Mouse (Mus musculus): ENCODE results near the gene Hist1h2ak.

Gene Hist1h2ak

GRCm38 (mm10) chr13:21755707-21756106 is 2.1 kb upstream of the Hist1h2ak start:
- DNase-seq (ENCODE audit: low read depth, low spot score) = no peak

DNA sequence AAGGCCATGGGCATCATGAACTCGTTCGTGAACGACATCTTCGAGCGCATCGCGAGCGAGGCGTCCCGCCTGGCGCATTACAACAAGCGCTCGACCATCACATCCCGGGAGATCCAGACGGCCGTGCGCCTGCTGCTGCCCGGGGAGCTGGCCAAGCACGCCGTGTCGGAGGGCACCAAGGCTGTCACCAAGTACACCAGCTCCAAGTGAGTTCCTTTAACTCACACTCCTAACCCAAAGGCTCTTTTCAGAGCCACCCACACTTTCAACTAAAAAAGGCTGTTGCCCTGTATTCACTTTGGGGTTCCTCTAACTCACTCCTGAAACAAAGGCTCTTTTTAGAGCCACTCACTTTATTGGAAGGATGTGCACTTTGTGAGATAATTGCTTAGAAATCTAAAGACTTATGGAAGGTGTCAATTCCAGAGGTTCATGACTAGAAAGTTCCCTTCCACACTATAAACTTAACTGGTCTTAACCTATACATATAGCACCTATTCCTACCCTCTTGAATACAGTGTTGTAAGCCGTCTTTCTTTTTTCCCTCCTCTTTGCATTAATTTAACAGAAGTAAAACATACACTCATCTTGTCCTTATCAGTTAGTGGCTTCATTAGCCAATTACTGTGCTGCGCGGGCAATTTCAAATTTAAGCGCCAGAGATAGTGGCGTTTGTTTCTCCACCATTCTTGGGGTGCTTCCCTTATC is 821 bp upstream of the Hist1h2ak start:
- DNase-seq (ENCODE audit: low read depth, low spot score) = peak; percentile 29

- DNase-seq (ENCODE audit: low read depth, low spot score) = peak; percentile 8
These were observed 540 bp downstream of the Hist1h2ak start for GRCm38 (mm10) chr13:21753051-21753523.

DNA sequence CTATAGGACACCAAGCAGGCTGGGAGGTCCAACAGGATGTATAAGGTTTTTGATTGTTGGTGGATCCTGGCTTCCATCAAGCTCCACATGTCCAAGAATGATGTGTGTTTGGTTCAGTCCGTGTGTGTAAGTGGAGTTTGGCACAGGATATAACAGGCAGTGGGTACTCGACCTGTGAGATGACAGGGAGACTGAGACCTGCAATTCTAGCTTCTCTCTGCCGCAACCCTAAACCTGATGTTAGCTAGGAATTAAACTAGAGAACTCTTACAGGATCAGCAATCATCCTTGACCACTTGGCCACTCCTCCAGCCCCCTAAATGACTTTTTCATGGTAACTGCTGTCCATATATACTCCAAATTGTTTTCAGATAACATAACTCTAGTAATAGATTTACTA is 1.3 kb downstream of the Hist1h2ak start:
- no peak for DNase-seq (ENCODE audit: low read depth, low spot score)

- no peak for DNase-seq (ENCODE audit: low read depth, low spot score)
These were observed 1.8 kb downstream of the Hist1h2ak start for GRCm38 (mm10) chr13:21751827-21752226.

DNA sequence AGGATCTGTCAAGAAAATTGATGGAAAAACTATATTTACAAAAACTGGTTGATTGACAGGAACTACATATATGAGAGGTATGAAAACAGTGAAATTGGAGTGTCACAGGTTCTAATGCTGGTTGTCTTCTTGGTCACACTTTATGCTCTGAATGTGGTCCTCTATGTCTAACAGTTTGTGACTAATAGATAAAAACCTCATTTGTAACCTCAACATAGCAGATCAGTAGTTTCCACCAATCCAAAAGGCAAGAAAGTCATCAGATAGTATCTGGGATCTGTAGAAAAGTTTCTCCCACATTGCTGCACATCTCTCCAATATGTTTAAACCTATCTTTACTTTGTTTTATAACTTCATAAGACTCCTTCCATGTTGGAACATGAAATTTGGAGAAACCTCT is 2.2 kb downstream of the Hist1h2ak start:
- DNase-seq (ENCODE audit: low read depth, low spot score) = no peak

GRCm38 (mm10) chr13:21750159-21751017 is 3.2 kb downstream of the Hist1h2ak start, which contains the start of gene Hist1h4k:
Gene Hist1h4k (minus strand): TSS chr13:21750505.
- DNase-seq (ENCODE audit: low read depth, low spot score) = peak; percentile 94

DNA sequence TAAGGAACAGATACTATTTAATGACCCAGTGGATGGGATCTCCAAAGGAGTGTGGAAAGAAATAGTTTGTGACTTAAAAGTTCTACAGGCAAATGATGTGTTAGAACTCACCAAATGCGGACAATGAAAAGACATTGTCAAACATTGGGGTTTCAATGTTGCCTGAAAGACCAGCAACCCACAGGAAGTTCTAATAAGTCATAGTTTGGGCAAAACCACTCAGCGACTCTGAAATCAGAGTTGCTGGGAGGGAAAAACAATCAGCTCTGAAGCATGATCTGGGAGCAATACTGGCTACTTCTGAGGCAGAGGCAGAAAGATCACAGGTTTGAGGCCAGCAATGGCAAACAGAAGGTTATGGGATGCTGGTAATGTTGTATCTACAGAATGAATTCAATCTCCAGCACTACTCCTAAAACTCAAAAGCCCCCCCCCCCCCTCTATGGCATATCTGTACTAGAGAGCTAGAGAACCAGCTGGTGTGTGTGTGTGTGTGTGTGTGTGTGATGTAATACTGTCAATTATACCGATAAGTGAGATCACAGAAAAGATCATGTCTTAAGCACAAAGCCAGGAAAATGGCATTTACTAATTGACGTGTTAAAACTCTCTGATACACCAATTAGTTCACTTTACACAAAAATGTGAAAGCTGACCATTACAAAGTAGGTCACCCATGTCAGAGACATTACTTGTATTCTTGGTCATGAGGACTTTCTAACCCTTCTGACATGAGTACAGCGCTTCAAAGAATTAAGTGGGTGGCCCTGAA is 4.1 kb downstream of the Hist1h2ak start:
- peak; percentile 47 for DNase-seq (ENCODE audit: low read depth, low spot score)

DNA sequence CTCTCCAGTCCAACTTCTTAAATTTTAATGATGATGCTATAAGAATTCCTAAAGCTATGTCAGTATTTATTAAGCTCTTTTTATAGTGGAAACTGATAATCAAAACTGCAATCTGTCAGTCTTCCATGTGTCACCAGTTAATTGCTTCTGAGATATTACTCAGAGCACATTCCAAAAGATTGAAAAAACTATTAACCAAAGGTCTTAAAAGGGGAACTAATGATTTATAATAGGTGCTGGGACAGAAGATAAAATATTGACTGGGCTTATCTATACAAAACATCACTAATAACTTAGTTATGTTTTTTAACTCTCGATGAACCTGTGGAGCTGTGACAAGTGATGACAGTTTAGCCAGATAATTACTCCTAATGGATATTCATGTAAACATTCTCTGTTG is 8.6 kb downstream of the Hist1h2ak start:
- DNase-seq (ENCODE audit: low read depth, low spot score) = no peak

DNA sequence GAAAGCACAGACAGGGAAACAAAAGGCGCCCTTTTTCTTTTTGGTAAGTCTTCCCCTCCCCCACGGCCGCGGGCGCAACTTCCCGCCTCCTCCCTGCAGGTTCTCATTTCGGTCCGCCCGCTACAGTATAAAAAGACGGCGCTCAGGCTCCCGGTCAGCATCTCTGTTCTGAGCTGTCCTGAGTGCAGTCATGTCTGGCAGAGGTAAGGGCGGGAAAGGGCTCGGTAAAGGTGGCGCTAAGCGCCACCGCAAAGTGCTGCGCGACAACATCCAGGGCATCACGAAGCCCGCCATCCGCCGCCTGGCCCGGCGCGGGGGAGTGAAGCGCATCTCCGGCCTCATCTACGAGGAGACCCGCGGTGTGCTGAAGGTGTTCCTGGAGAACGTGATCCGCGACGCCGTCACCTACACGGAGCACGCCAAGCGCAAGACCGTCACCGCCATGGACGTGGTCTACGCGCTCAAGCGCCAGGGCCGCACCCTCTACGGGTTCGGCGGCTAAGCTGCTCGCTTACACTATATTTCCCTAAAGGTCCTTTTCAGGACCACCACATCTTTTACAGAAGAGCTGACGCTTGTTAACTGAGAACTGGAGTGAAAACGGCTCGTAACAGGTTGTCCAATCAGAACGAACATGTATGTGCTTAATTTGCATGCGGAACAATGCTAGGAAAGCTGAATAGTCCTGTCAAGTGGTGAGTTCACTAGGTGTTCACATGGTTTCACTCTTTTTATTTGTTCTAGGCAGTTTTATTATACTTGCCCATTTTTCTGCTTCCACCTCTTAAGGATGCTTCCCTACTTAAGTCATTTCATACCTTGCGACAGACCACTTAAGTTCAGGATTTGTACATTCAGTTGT is 18.5 kb downstream of the Hist1h2ak start, which contains the start of gene Hist1h4j:
Hist1h4j (plus strand) TSS at position 159 of the 862 bp plus-strand sequence.
- DNase-seq (ENCODE audit: low read depth, low spot score) = peak; percentile 94

GRCm38 (mm10) chr13:21734010-21734905 is 19.4 kb downstream of the Hist1h2ak start:
- peak; percentile 95 for DNase-seq (ENCODE audit: low read depth, low spot score)

GRCm38 (mm10) chr13:21733466-21733865 is 20.2 kb downstream of the Hist1h2ak start:
- peak; percentile 54 for DNase-seq (ENCODE audit: low read depth, low spot score)

DNA sequence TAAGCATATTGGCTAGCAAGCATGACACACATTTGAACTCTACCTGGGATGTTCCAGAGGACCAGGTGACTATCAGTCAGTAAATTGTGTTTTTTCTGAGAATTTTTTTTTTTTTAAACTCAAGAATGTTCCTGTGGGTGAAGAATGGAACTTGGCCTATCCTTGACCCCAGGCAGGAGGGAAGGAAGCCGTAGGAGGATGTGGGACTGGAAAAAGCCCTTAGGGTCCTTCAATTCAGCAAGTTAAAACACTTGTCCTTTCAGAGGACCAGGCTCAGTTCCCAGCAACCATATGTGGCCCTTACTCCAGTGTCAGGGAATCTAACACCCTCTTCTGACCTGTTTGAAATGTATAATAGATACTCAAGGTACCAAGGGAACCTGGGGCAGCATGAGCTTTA is 24.1 kb downstream of the Hist1h2ak start:
- DNase-seq (ENCODE audit: low read depth, low spot score) = no peak

GRCm38 (mm10) chr13:21727948-21728572 is 25.6 kb downstream of the Hist1h2ak start:
- no peak for DNase-seq (ENCODE audit: low read depth, low spot score)

DNA sequence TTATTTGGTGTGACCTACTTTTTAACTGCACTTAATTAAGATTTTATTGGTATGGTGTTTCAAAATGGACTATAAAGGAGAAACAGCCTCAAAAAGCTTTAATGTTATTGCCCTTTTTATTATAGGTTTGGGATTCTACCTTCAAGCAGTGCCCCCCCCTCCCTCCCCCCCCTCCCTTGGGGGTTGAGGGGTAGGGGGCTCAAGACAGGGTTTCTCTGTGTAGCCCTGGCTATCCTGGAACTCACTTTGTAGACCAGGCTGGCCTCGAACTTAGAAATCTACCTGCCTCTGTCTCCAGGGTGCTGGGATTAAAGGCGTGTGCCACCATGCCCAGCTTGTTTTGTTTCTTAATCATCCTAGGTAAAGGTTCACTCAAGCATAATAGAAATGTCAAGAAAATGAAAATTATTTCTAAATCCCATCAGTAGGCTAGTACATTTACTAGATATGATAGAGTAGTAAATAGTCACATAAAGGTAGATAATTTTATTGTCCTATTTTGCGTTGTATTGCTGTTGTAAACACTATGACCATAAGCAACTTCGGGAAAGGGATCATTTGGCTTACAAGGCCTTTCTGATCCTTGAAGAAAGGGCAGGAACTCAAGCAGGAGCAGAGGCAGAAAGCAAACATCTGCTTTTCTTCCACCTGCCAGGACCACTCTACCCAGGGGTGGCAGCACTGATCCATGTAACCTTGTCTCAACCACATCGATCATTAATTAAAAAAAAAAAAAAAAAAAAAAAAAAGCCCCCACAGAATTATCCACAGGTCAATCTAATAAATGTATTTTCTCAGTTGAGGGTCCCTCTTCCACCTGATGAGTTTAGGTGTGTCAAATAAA is 30.4 kb downstream of the Hist1h2ak start:
- no peak for DNase-seq (ENCODE audit: low read depth, low spot score)

DNA sequence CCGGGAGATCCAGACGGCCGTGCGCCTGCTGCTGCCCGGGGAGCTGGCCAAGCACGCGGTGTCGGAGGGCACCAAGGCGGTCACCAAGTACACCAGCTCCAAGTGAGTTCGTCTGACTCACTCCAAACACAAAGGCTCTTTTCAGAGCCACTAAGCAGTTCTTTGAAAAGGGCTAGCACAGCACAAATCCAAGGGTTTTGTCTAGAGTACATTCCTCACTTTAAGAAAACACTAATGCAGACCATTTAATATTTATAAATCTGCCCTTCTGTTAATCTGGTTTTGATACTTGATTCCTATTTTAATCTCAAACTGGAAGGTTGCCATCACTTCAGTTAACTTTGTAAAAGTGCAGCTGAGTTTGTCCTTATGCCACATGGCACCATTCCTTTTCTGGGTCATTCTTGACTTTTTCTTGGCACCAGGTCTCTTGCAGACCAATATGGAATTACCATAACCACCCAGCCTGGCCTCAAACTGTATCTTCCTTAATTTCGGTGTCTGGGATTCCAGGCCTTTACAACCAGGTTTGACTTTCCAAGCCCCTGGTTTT is 31.2 kb downstream of the Hist1h2ak start:
- DNase-seq (ENCODE audit: low read depth, low spot score) = peak; percentile 48

- peak; percentile 94 for DNase-seq (ENCODE audit: low read depth, low spot score)
These were observed 31.8 kb downstream of the Hist1h2ak start, which contains the start of gene Hist1h2bm for GRCm38 (mm10) chr13:21721757-21722372. Gene Hist1h2bm (plus strand): TSS chr13:21722044.

Data from mesoderm, embryonic 11.5 days (tissue).